Mouse (Mus musculus) stomach, postnatal 0 days (tissue): Measurements from ENCODE around the gene Inca1.

ENCODE experiments used
- CTCF ChIP-seq: IDR thresholded peaks from 2 replicates; pipeline ENCODE4 v1.5.1; 2016; ENCODE audit warnings: antibody characterized with exemption, low read depth, mild to moderate bottlenecking, moderate library complexity
- EP300 ChIP-seq: optimal IDR thresholded peaks from 2 replicates; pipeline ENCODE3; 2016; ENCODE audit warnings: antibody characterized with exemption

DNA sequence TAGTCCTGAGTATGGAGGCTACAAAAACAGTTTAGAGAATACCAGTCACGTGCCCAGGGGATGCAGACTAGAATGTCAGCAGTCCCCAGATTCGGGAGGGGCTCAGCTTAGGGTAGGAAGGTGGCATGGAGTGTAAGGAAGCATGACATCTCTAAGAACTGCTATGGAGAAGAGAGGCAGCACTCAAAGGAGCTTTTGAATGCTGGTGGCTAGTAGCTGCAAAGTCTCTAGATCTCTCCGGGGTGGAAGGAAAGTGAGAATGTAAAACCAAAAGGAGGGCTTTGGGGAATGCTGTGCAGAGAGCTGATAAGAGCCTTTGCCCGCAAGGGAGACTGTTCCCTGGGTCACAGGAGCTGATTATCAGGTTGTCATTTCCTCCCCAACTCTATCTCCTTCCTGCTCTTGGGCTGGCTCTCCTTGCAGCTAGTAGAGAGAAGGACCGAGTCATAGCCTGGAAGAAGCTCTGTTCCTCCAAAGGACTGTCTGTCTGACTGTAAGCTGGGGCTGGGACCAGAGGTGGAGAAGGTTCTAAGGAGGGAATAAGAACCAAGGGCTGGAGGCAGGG lies 61.2 kb downstream of the Inca1 start, which contains the start of gene Gp1ba:
- TF ChIP-seq CTCF (no peak), EP300 (no peak)
